Mouse (Mus musculus) MEL (cell line): Measurements from ENCODE around the gene Abcd2. TPM values are rescaled to one million over a fixed set of nuclear protein-coding genes. Genes with fewer than 3 reads are reported as not detected.

Source experiments
- DNase-seq: peaks from one replicate; pipeline ENCODE4 v3.0.0; 2011; ENCODE audit warnings: low read depth, low spot score
- H3K27ac ChIP-seq: 2 replicates; pipeline ENCODE4 v1.5.1; 2012; ENCODE audit warnings: low read depth, mild to moderate bottlenecking, control low read depth, low read length, moderate library complexity; ENCODE audit not compliant: control insufficient read depth
- H3K27me3 ChIP-seq, 2 experiments: fragments of 150-350 bp in 1 of 2; sonication (generic) in 1 of 2; 2 replicates each; pipeline ENCODE4 v1.6.1; 2012; ENCODE audit warnings: low read length in 2 of 2, mild to moderate bottlenecking in 2 of 2, improper control_type of control experiment in 1 of 2, moderate library complexity in 1 of 2; ENCODE audit not compliant: insufficient read depth in 2 of 2, control insufficient read depth in 1 of 2
- H3K36me3 ChIP-seq, 2 experiments: 2 replicates each; pipeline ENCODE4 v1.6.1; 2012 to 2014; ENCODE audit warnings: low read length in 2 of 2, improper control_type of control experiment in 1 of 2, inconsistent platforms in 1 of 2, mild to moderate bottlenecking in 1 of 2; ENCODE audit not compliant: insufficient read depth in 2 of 2, control insufficient read depth in 1 of 2
- H3K4me1 ChIP-seq, 2 experiments: fragments of 150-350 bp in 1 of 2; sonication (generic) in 1 of 2; 2 replicates each; pipeline ENCODE4 v1.6.1; 2012; ENCODE audit warnings: low read length in 2 of 2, improper control_type of control experiment in 1 of 2, mild to moderate bottlenecking in 1 of 2; ENCODE audit not compliant: insufficient read depth in 2 of 2, control insufficient read depth in 1 of 2
- H3K4me3 ChIP-seq, 2 experiments: fragments of 150-350 bp in 1 of 2; sonication (generic) in 1 of 2; 2 replicates each; pipeline ENCODE4 v1.5.1; 2012; ENCODE audit warnings: low read depth in 2 of 2, low read length in 2 of 2, mild to moderate bottlenecking in 2 of 2, moderate library complexity in 2 of 2, control low read depth in 1 of 2, improper control_type of control experiment in 1 of 2; ENCODE audit not compliant: control insufficient read depth in 1 of 2, insufficient read depth in 1 of 2
- H3K79me2 ChIP-seq: 2 replicates; pipeline ENCODE4 v1.6.1; 2012; ENCODE audit warnings: mild to moderate bottlenecking, low read length, moderate library complexity; ENCODE audit not compliant: control insufficient read depth, poor library complexity, insufficient read depth
- H3K9ac ChIP-seq: 2 replicates; pipeline ENCODE4 v1.6.1; 2012; ENCODE audit warnings: low read depth, mild to moderate bottlenecking, control low read depth, low read length, moderate library complexity; ENCODE audit not compliant: control insufficient read depth, poor library complexity, severe bottlenecking
- H3K9me3 ChIP-seq: fragments of 150-350 bp; sonication (generic); replicated peaks from 2 replicates; pipeline ENCODE4 v1.6.1; 2012; ENCODE audit warnings: mild to moderate bottlenecking, low read length, improper control_type of control experiment, moderate library complexity; ENCODE audit not compliant: insufficient read depth
- BHLHE40 ChIP-seq: IDR thresholded peaks from 2 replicates; pipeline ENCODE4 v1.6.1; 2012; ENCODE audit warnings: low read depth, mild to moderate bottlenecking, inconsistent platforms, low read length, improper control_type of control experiment, borderline replicate concordance
- CHD1 ChIP-seq: IDR thresholded peaks from 2 replicates; pipeline ENCODE4 v1.6.1; 2012; ENCODE audit warnings: low read depth, mild to moderate bottlenecking, inconsistent platforms, low read length, improper control_type of control experiment
- CHD2 ChIP-seq: IDR thresholded peaks from 2 replicates; pipeline ENCODE4 v1.6.1; 2011; ENCODE audit warnings: low read length, improper control_type of control experiment
- ELF1 ChIP-seq: IDR thresholded peaks from 2 replicates; pipeline ENCODE4 v1.6.1; 2014; ENCODE audit warnings: low read depth, mild to moderate bottlenecking, inconsistent platforms, low read length, improper control_type of control experiment, moderate library complexity
- EP300 ChIP-seq, 2 experiments: IDR thresholded peaks; 2 replicates each; pipeline ENCODE4 v1.6.1; 2011; ENCODE audit warnings: improper control_type of control experiment in 2 of 2, low read length in 2 of 2, low read depth in 1 of 2, mild to moderate bottlenecking in 1 of 2
- GABPA ChIP-seq: IDR thresholded peaks from 2 replicates; pipeline ENCODE4 v1.6.1; 2012; ENCODE audit warnings: low read depth, mild to moderate bottlenecking, inconsistent platforms, low read length, improper control_type of control experiment, moderate library complexity
- JUND ChIP-seq: IDR thresholded peaks from 2 replicates; pipeline ENCODE4 v1.6.1; 2011; ENCODE audit warnings: low read depth, mild to moderate bottlenecking, improper control_type of control experiment, low read length
- MAFK ChIP-seq: IDR thresholded peaks from 2 replicates; pipeline ENCODE4 v1.6.1; 2011; ENCODE audit warnings: low read depth, mild to moderate bottlenecking, low read length, improper control_type of control experiment, borderline replicate concordance
- MAX ChIP-seq: IDR thresholded peaks from 2 replicates; pipeline ENCODE4 v1.6.1; 2011; ENCODE audit warnings: low read length, improper control_type of control experiment
- MAZ ChIP-seq: IDR thresholded peaks from 2 replicates; pipeline ENCODE4 v1.6.1; 2012; ENCODE audit warnings: low read depth, mild to moderate bottlenecking, inconsistent platforms, low read length, improper control_type of control experiment
- MEF2A ChIP-seq: IDR thresholded peaks from 2 replicates; pipeline ENCODE4 v1.6.1; 2014; ENCODE audit warnings: low read depth, mild to moderate bottlenecking, inconsistent platforms, low read length, improper control_type of control experiment; ENCODE audit not compliant: poor library complexity, insufficient replicate concordance, severe bottlenecking; ENCODE audit errors: extremely low read depth
- MYB ChIP-seq: IDR thresholded peaks from 2 replicates; pipeline ENCODE4 v1.6.1; 2011; ENCODE audit warnings: mild to moderate bottlenecking, low read depth, low read length, improper control_type of control experiment
- NRF1 ChIP-seq: IDR thresholded peaks from 2 replicates; pipeline ENCODE4 v1.6.1; 2014; ENCODE audit warnings: low read depth, mild to moderate bottlenecking, inconsistent platforms, low read length, improper control_type of control experiment, moderate library complexity; ENCODE audit not compliant: poor library complexity, insufficient read depth, severe bottlenecking
- POLR2A ChIP-seq, 2 experiments: IDR thresholded peaks; 2 replicates each; pipeline ENCODE4 v1.6.1; 2011 to 2012; ENCODE audit warnings: low read length in 2 of 2, mild to moderate bottlenecking in 2 of 2, control low read depth in 1 of 2, improper control_type of control experiment in 1 of 2, low read depth in 1 of 2, moderate library complexity in 1 of 2; ENCODE audit not compliant: control insufficient read depth in 1 of 2, insufficient read depth in 1 of 2, poor library complexity in 1 of 2
- POLR2AphosphoS5 ChIP-seq: IDR thresholded peaks from 2 replicates; pipeline ENCODE4 v1.6.1; 2012; ENCODE audit warnings: low read depth, borderline replicate concordance, mild to moderate bottlenecking, inconsistent platforms, low read length, moderate library complexity, mixed read lengths
- RAD21 ChIP-seq: IDR thresholded peaks from 2 replicates; pipeline ENCODE4 v1.6.1; 2011; ENCODE audit warnings: mild to moderate bottlenecking, low read depth, low read length, improper control_type of control experiment
- RCOR1 ChIP-seq: IDR thresholded peaks from 2 replicates; pipeline ENCODE4 v1.6.1; 2012; ENCODE audit warnings: low read depth, mild to moderate bottlenecking, inconsistent platforms, low read length, improper control_type of control experiment
- TAL1 ChIP-seq: IDR thresholded peaks from 2 replicates; pipeline ENCODE4 v1.6.1; 2012; ENCODE audit warnings: mild to moderate bottlenecking, inconsistent platforms, low read length, moderate library complexity, mixed read lengths
- USF1 ChIP-seq: IDR thresholded peaks from 2 replicates; pipeline ENCODE4 v1.6.1; 2014; ENCODE audit warnings: low read depth, mild to moderate bottlenecking, inconsistent platforms, low read length, improper control_type of control experiment, moderate library complexity
- USF2 ChIP-seq, 2 experiments: IDR thresholded peaks; 2 replicates each; pipeline ENCODE4 v1.6.1; 2011 to 2012; ENCODE audit warnings: improper control_type of control experiment in 2 of 2, low read length in 2 of 2, borderline replicate concordance in 1 of 2, inconsistent platforms in 1 of 2, low read depth in 1 of 2, mild to moderate bottlenecking in 1 of 2; ENCODE audit not compliant: insufficient read depth in 1 of 2
- ZKSCAN1 ChIP-seq: IDR thresholded peaks from 2 replicates; pipeline ENCODE4 v1.6.1; 2012; ENCODE audit warnings: low read depth, mild to moderate bottlenecking, inconsistent platforms, low read length, improper control_type of control experiment, moderate library complexity
- polyA plus RNA-seq, 2 experiments: library from polyadenylated mRNA; stranded (reverse) in 1 of 2; unstranded in 1 of 2; fragments of >175 nt in 1 of 2; fragments of >200 nt in 1 of 2; gene quantifications; 2 replicates each; pipeline versions ENCODE4 v1.2.1 to v1.2.4; 2012; ENCODE audit warnings: low replicate concordance in 2 of 2, low read depth in 1 of 2; ENCODE audit not compliant: insufficient read length in 2 of 2, insufficient read depth in 1 of 2, missing spikeins in 1 of 2
- total RNA-seq: library from RNA; depleted of rRNA; stranded (reverse); fragments of 300-350 nt; gene quantifications from 2 replicates; pipeline ENCODE4 v1.2.3, GENCODE M21; 2012

Gene Abcd2
- total and polyA plus RNA-seq, 3 experiments, result not detected

- Histone ChIP-seq H3K27ac (no peak overlapping the region), H3K27me3 (no peaks in the 10 kb centered on the region), H3K79me2 (no peaks in the 10 kb centered on the region), H3K9ac (no peak overlapping the region), H3K4me1 (no peaks in the 10 kb centered on the region), H3K36me3 (no peaks in the 10 kb centered on the region), H3K9me3 (no peaks in the 10 kb centered on the region), H3K4me3 (no peak overlapping the region)
- TF ChIP-seq TAL1, result no peak
- no peak for TF ChIP-seq GABPA
- no peak for TF ChIP-seq CHD2
- no peak for TF ChIP-seq EP300 (IDR thresholded peaks at IDR 0.05; ENCODE audit: low read depth in 1 of 2, low read length in 2 of 2)
- no peak for TF ChIP-seq MAZ
- no peak for TF ChIP-seq USF1
- no peak for TF ChIP-seq MAX
- no peak for TF ChIP-seq NRF1
- TF ChIP-seq RAD21, result no peak
- DNase-seq, result no peak
Observed at GRCm38 (mm10) chr15:91190519-91191207, 936 bp downstream of the Abcd2 start.

- no peak overlapping the region for H3K4me3 ChIP-seq
- H3K9ac ChIP-seq, result no peak overlapping the region
- H3K9me3 ChIP-seq, result no peaks in the 10 kb centered on the region
Observed at GRCm38 (mm10) chr15:91190026-91190425, 1.6 kb downstream of the Abcd2 start.

GRCm38 (mm10) chr15:91186358-91186757 lies 5.2 kb downstream of the Abcd2 start:
- Histone ChIP-seq H3K79me2 (no peaks in the 10 kb centered on the region), H3K27ac (no peak overlapping the region)
- TF ChIP-seq CHD2 (no peak), JUND (no peak), ZKSCAN1 (no peak), CHD1 (no peak), BHLHE40 (no peak), POLR2AphosphoS5 (no peak), MYB (no peak), RCOR1 (no peak), MAFK (no peak), USF2 (IDR thresholded peaks at IDR 0.05; ENCODE audit: borderline replicate concordance in 1 of 2, insufficient read depth in 1 of 2, low read depth in 1 of 2, low read length in 2 of 2) (no peak), EP300 (IDR thresholded peaks at IDR 0.05; ENCODE audit: low read depth in 1 of 2, low read length in 2 of 2) (no peak), MEF2A (no peak), ELF1 (no peak)
- TF ChIP-seq, all 39 proteins: peak for 0
- no peak for DNase-seq
- no peaks in the 10 kb centered on the region for H3K36me3 ChIP-seq
- H3K4me1 ChIP-seq, result no peaks in the 10 kb centered on the region
- H3K9ac ChIP-seq, result no peak overlapping the region
- no peak overlapping the region for H3K4me3 ChIP-seq
- no peaks in the 10 kb centered on the region for H3K27me3 ChIP-seq
- H3K9me3 ChIP-seq, result no peaks in the 10 kb centered on the region

More at GRCm38 (mm10) chr15:91190026-91190425, 1.6 kb downstream of the Abcd2 start:
- Histone ChIP-seq H3K27me3 (no peaks in the 10 kb centered on the region), H3K79me2 (no peaks in the 10 kb centered on the region), H3K4me1 (no peaks in the 10 kb centered on the region), H3K27ac (no peak overlapping the region), H3K36me3 (no peaks in the 10 kb centered on the region)
- no peak for TF ChIP-seq POLR2A (IDR thresholded peaks at IDR 0.05; ENCODE audit: control insufficient read depth in 1 of 2, insufficient read depth in 1 of 2, low read depth in 1 of 2, low read length in 2 of 2, poor library complexity in 1 of 2)
- no peak for DNase-seq
